Mouse (Mus musculus) heart, postnatal 0 days (tissue): ENCODE measurements around the gene Dohh. TPM values are rescaled to one million over a fixed set of nuclear protein-coding genes. Genes with fewer than 3 reads are reported as not detected.

ENCODE experiments used
- ATAC-seq: fragments of 200-750 bp; cut with Nextera tagmentation; 2 replicates; pipeline ENCODE4 v1.8.0; 2017; ENCODE audit warnings: low read depth, moderate number of reproducible peaks, moderate library complexity; ENCODE audit not compliant: insufficient read depth
- DNase-seq: peaks from one replicate; pipeline ENCODE4 v3.0.0-alpha.2; 2016; ENCODE audit warnings: low spot score
- H3K27ac ChIP-seq: fragments of 300-500 bp; sonication (generic); 2 replicates; pipeline ENCODE4 v1.5.1; 2014; ENCODE audit warnings: low read depth, mild to moderate bottlenecking
- H3K27me3 ChIP-seq: fragments of 300-500 bp; sonication (generic); 2 replicates; pipeline ENCODE4 v1.6.1; 2014; ENCODE audit warnings: low read length, mixed read lengths; ENCODE audit not compliant: control insufficient read depth, insufficient read depth
- H3K36me3 ChIP-seq: fragments of 300-500 bp; sonication (generic); replicated peaks from 2 replicates; pipeline ENCODE4 v1.6.1; 2014; ENCODE audit warnings: low read length, mixed read lengths; ENCODE audit not compliant: control insufficient read depth, insufficient read depth
- H3K4me1 ChIP-seq: fragments of 300-500 bp; sonication (generic); 2 replicates; pipeline ENCODE4 v1.6.1; 2014; ENCODE audit warnings: antibody characterized with exemption; ENCODE audit not compliant: control insufficient read depth, insufficient read depth
- H3K4me2 ChIP-seq: fragments of 300-500 bp; sonication (generic); 2 replicates; pipeline ENCODE4 v1.6.1; 2014; ENCODE audit warnings: low read depth, mild to moderate bottlenecking, low read length, moderate library complexity
- H3K4me3 ChIP-seq: fragments of 300-500 bp; sonication (generic); 2 replicates; pipeline ENCODE4 v1.5.1; 2014; ENCODE audit warnings: low read depth, low read length
- H3K9ac ChIP-seq: fragments of 300-500 bp; sonication (generic); replicated peaks from 2 replicates; pipeline ENCODE4 v1.6.1; 2014; ENCODE audit warnings: low read depth, low read length, mixed read lengths
- H3K9me3 ChIP-seq: fragments of 300-500 bp; sonication (generic); replicated peaks from 2 replicates; pipeline ENCODE4 v1.6.1; 2016; ENCODE audit warnings: low read length; ENCODE audit not compliant: control insufficient read depth
- CTCF ChIP-seq: IDR thresholded peaks from 2 replicates; pipeline ENCODE4 v1.5.1; 2016; ENCODE audit warnings: antibody characterized with exemption, control low read depth, low read depth
- EP300 ChIP-seq: IDR thresholded peaks from 2 replicates; pipeline ENCODE4 v1.6.1; 2016; ENCODE audit warnings: antibody characterized with exemption, low read depth
- WGBS: fragments of 180-500 bp; shearing (Covaris S2); extraction: QIAGEN DNeasy Blood & Tissue Kit; methylation state at CpG from one replicate; pipeline ENCODE4 v1.1.7; 2014; 5-methylcytosine and 5-hydroxymethylcytosine counted together
- polyA plus RNA-seq: library from polyadenylated mRNA; unstranded; fragments of >200 nt; fragmentation: Nextera tagmentation; extraction: Ambion mirVana; gene quantifications from 2 replicates; pipeline ENCODE4 v1.2.1, GENCODE M21; 2015
- total RNA-seq: library from RNA; depleted of rRNA; stranded (reverse); fragments of >200 nt; gene quantifications from 2 replicates; pipeline ENCODE4 v1.2.3, GENCODE M21; 2014; ENCODE audit warnings: low replicate concordance

The Dohh gene
- total and polyA plus RNA-seq, 2 experiments from 2014 or later = 75.2 to 123 TPM

- TF ChIP-seq EP300 (no peak), CTCF (no peak)
- WGBS = 59% methylated on average over 13 of the region's 13 CpGs
- H3K4me2 ChIP-seq = no peak overlapping the region
- H3K27me3 ChIP-seq = no peaks in the 10 kb centered on the region
- peaks cover 51% of the 10 kb centered on the region for H3K4me1 ChIP-seq
- DNase-seq (no peak), ATAC-seq (no peak)
- H3K4me3 ChIP-seq = no peak overlapping the region
- no peaks in the 10 kb centered on the region for H3K9me3 ChIP-seq
- H3K36me3 ChIP-seq = peaks cover 46% of the 10 kb centered on the region
- peak overlapping the region; percentile 97 for H3K27ac ChIP-seq
- H3K9ac ChIP-seq = no peak overlapping the region
These were observed 24.1 kb downstream of the Dohh start for GRCm38 (mm10) chr10:81408424-81408729.

DNA sequence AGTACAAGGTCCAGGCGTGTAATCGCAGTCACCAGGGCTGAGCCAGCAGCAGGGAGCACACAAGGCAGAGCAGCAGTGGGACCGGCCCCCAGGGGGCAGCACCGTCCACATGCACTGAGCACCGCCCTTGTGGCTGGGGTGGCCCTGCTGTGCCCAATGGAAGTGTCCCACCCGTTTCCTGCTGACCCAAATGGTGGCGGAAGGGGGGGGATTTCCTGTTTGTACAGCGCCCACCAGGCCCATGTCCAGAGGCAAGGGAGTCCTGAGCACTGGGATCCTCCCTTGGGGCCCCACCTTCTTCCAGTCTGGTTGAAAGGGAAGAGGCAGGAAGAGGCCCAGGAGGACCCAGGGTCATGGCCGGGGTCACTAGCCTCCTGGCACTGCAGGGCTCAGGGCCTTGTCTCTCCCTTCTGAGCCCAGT is 24.7 kb downstream of the Dohh start:
- peak; percentile 18 for ATAC-seq
- no peaks in the 10 kb centered on the region for H3K27me3 ChIP-seq
- H3K27ac ChIP-seq = peak overlapping the region; percentile 97
- WGBS = 30% methylated on average over 9 of the region's 9 CpGs
- no peak overlapping the region for H3K9ac ChIP-seq
- no peak overlapping the region for H3K4me2 ChIP-seq
- peak; percentile 80 for DNase-seq
- TF ChIP-seq EP300 (peak; percentile 97), CTCF (peak; percentile 82)
- H3K36me3 ChIP-seq = peaks cover 41% of the 10 kb centered on the region
- no peaks in the 10 kb centered on the region for H3K9me3 ChIP-seq
- H3K4me1 ChIP-seq = peaks cover 56% of the 10 kb centered on the region
- H3K4me3 ChIP-seq = no peak overlapping the region

DNA sequence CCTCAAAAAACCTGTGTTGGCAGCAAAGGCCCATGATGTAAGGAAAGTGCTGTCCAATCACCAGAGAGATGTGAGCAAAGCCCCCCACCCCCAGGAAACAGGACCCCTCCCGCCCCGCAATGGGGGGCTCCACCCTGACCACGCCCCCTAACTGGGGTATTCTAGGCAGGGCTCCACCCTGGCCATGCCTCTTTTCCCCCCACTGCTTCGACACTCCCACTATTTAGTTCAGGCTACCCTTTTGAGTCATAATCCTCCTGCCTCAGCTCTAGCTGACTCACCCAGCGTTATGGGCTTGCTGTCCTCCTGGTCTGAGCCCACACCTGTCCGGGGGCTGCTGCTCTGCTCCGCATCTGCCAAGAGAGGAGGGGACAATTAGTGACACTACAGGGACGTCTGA is 25.1 kb downstream of the Dohh start:
- peak overlapping the region; percentile 97 for H3K27ac ChIP-seq
- H3K9ac ChIP-seq = no peak overlapping the region
- no peaks in the 10 kb centered on the region for H3K9me3 ChIP-seq

DNA sequence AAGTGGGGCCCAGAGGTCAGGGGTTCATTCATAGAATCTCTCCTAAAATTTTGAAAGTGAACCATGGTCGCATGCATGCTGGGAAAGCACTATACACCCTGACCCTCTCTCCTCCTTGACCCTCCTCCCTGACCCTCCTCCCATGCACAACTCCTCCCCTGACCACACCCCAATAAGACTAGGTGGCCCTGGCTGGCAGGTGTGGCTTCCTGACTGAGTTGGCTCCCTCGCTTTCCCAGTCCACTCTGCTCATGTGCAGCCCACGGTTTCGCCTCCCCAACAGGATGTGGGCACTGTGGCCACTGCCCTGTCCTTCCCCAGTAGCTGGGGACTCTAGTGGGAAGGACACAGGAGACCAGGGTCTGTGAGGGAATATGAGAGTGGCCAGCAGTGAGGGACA is 26.1 kb downstream of the Dohh start:
- Histone ChIP-seq H3K27me3 (no peaks in the 10 kb centered on the region), H3K4me1 (peaks cover 71% of the 10 kb centered on the region), H3K4me3 (no peak overlapping the region), H3K9ac (no peak overlapping the region), H3K27ac (peak overlapping the region; percentile 97), H3K9me3 (no peaks in the 10 kb centered on the region), H3K36me3 (peaks cover 27% of the 10 kb centered on the region), H3K4me2 (no peak overlapping the region)
- TF ChIP-seq CTCF = no peak
- no peak for TF ChIP-seq EP300
- no peak for DNase-seq
- no peak for ATAC-seq
- 55% methylated on average over 4 of the region's 4 CpGs for WGBS

More for the DNA sequence above, 25.1 kb downstream of the Dohh start:
- Histone ChIP-seq H3K27me3 (no peaks in the 10 kb centered on the region), H3K4me1 (peaks cover 61% of the 10 kb centered on the region), H3K4me2 (no peak overlapping the region), H3K36me3 (peaks cover 37% of the 10 kb centered on the region), H3K4me3 (no peak overlapping the region)
- WGBS = 35% methylated on average over 8 of the region's 8 CpGs
- DNase-seq = no peak
- ATAC-seq = no peak
- no peak for TF ChIP-seq CTCF
- TF ChIP-seq EP300 = no peak

- DNase-seq (no peak), ATAC-seq (no peak)
- 54% methylated on average over 9 of the region's 9 CpGs for WGBS
- no peaks in the 10 kb centered on the region for H3K27me3 ChIP-seq
- 0 out of 2 replicates have a peak overlapping the region, but pooled peaks have one; percentile 33 for H3K4me2 ChIP-seq
- peak overlapping the region; percentile 97 for H3K27ac ChIP-seq
- peaks cover 21% of the 10 kb centered on the region for H3K36me3 ChIP-seq
- H3K4me1 ChIP-seq = peaks cover 77% of the 10 kb centered on the region
- TF ChIP-seq EP300 (no peak), CTCF (no peak)
- H3K4me3 ChIP-seq = no peak overlapping the region
- no peaks in the 10 kb centered on the region for H3K9me3 ChIP-seq
- H3K9ac ChIP-seq = no peak overlapping the region
These were observed 26.8 kb downstream of the Dohh start for GRCm38 (mm10) chr10:81410981-81411380.
